Mouse (Mus musculus): ENCODE data around the gene Rtn2. TPM values are rescaled to one million over a fixed set of nuclear protein-coding genes. Genes with fewer than 3 reads are reported as not detected.

The Rtn2 gene
- total RNA-seq, 2 experiments from 2014 or later: 92.8 to 95.6 TPM

DNA sequence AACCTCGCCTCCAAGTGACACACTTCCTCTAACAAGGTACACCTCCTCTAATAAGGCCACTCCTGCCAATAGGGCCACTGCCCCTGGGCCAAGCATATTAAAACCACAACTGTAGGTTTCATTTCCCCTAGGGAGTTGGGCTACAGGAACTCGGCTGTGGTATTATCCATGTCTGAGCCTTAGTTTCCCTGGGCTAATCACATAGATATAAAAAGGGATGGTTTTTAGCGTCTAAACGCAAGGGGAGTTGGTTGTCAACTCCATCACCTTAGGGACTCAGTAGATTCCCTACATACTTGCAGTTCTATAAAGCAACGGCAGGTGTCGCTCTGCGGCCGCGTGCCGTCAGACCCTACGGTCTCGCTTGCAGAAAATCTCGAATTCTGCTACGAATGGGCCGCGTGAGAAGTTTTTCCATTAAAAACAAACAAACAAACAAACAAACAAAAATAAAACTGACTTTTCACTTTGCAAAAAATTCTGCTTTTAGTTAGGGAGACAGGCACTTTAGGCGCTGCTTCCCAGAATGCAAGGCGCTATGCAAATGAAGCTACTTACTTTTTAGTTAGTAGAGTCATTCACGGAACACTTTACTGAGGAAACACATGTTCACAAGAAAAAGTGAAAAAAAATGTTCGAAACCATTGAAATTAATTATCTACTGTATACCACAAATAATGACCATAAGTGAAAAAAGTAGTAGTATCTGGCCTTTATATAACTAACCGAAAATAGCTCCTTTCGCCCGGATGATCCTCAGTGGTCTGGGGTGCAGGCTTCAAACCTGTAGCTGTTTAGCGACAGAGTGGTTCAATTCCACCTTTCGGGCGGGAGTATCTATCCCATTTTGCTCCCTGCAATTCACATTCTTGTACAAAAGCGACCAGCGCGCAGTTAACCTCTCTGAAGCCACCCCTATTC, 18.3 kb downstream of the Rtn2 start:
- DNase-seq (ENCODE audit: low spot score in 2 of 2): peak in 1 of 2 experiments; percentile 89

DNA sequence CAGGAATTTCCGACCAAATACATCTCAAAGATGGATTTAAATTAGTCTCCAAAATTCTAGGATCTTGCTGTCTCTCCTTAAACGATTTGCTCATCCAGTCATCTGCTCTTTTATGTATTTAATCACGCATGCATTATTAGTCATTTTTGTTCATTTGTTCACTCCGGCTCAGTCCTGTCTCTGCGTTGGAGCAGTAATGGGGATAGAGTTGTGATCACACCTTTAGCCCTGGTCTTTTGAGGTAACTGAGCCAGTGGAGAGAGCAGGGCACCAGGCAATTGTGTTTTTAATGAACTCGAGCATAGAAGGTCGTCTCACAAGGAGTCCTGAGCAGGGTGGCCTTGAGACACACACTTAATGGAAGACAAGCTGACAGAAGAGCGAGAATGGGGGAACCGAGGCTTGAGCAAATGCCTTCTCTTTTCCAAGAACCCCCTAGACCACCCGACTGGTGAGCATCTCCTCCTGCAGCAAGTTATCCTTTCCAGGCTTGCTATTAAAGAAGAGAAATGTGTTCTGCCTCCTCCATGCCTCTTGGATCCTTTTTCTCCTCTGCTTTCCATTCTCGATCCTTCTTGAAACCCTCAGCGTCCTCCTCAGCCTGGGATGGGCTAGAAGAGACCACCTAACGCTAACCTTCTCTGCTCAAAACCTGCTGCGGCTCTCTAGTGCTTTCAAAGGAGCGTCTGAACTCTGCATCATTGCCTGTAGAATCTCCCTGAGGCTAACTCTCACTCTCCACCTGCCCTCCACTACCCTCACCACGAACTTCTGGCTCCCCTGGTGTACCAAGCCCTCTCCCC, 19.2 kb downstream of the Rtn2 start:
- DNase-seq (ENCODE audit: low spot score in 2 of 2): no peak

- no peak for DNase-seq (ENCODE audit: low spot score in 2 of 2)
Observed at GRCm38 (mm10) chr7:19302264-19303045, 20.0 kb downstream of the Rtn2 start.

DNA sequence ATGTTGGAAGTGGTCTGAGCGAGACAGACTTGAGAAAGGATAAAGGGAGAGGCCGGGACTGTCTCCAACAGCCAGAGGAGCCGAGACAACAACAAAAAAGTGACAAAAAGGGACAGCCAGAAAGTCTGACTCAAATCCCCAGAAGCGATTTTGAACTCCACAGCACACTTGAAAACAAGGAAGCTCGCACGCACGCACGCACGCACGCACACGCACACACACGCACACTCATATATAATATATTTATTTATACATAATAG, 20.6 kb downstream of the Rtn2 start:
- DNase-seq (ENCODE audit: low spot score in 2 of 2): no peak

- DNase-seq (ENCODE audit: low spot score in 2 of 2): peak in 1 of 2 experiments; percentile 71
Observed at GRCm38 (mm10) chr7:19303770-19304169, 21.3 kb downstream of the Rtn2 start.

GRCm38 (mm10) chr7:19304501-19305412, 22.3 kb downstream of the Rtn2 start:
- no peak for DNase-seq (ENCODE audit: low spot score in 2 of 2)

DNA sequence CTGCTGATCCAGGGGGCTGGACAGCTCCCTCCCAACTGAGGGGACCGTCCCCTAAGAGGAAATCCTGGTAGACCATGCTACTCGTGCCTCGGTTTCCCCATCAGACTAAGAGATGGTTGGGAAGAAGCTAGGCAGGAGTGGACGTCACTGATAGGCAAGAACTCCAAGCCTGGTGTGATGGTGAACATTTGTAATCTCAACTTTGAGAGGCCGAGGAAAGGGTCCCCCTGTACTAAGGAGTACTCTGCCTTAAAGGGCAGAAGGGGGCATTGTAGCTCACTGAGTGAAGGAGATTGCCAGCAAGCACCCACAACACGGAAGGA, 22.9 kb downstream of the Rtn2 start:
- DNase-seq (ENCODE audit: low spot score in 2 of 2): no peak

DNA sequence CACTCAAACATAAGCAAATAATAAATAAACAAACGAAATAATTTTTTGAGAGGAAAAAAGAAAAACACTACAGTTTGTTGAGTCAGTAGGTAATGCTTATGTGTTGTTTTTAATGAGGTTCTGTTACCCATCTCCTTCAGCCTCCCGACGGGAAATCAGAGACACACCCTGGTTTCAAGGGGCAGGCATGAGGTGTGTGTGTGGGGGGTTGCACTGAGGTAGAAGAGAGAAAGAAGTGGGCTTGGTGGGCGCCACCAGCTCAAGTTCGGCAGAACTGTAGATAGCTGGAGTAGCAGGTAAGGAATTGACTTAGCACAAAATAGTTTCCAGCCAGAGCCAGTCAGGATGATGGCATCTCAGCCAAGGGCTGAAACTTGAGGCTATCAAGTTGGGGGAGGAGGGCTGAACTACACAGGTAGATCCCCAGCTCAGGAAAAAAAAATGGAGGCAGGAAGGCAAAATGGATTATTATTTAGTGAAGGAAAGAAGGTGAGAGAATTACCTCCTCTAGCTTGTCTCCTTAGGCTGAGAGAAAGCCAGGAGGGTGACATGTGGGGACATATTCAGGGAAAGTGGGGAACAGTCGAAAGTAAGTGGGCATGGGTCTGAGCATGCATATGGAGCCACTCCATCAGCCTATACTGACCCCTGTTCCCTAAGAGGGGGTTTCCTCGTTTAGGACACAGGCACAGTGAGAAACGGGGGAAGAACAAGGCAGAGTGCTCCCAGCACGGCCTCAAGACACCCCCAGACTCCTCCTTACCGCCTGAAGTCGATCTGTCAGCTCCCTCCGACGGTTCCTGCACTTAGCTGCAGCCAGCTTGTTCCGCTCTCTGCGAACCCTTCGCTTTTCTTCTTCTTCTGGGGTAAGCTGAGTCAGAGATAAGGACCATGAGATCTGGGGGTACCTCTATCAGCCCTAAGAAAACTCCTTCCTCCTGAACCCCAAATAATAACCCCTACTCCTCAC, 23.7 kb downstream of the Rtn2 start:
- no peak for DNase-seq (ENCODE audit: low spot score in 2 of 2)

DNA sequence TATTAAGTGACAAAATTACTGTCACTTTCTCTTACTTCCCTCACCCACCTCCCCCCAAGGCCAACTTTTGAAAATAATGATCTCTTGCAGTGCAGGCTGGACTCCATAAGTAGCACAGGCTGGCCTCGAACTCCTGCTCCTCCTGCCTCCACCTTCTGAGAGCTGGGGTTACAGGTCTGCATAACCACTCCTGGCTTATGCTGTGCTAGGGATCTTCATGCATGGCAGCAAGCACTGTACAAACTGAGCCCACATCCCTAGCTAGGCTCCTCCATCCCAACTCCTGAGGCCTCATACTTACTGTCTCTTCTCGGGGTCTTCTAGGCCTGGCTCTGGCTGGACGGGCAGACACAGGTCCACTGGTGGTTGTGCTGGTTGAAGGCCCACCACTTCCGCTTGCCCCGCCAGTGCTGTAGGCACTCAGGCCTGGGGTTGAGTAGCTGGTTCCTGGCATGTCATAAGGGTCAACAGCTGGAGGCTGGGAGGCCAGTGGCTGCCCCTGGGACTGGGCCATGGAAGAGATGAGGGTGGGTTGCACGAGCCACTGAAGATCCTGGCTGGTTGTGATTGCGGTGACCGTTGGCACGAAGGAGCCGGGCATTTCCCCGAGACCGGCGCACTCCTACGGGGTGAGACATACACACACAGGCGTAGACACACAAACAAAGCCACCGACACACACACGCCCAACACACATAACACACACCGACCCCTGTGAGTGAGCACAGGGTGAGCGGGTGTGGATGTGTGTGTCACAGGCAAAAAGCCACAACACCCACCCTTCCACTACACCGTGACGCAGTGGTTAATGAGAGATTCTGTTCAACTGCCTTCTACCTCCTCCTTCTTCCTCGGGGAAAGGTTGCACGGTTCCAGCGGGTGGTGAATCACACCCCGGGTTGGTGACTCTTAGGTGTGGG, 24.7 kb downstream of the Rtn2 start:
- DNase-seq (ENCODE audit: low spot score in 2 of 2): no peak

DNA sequence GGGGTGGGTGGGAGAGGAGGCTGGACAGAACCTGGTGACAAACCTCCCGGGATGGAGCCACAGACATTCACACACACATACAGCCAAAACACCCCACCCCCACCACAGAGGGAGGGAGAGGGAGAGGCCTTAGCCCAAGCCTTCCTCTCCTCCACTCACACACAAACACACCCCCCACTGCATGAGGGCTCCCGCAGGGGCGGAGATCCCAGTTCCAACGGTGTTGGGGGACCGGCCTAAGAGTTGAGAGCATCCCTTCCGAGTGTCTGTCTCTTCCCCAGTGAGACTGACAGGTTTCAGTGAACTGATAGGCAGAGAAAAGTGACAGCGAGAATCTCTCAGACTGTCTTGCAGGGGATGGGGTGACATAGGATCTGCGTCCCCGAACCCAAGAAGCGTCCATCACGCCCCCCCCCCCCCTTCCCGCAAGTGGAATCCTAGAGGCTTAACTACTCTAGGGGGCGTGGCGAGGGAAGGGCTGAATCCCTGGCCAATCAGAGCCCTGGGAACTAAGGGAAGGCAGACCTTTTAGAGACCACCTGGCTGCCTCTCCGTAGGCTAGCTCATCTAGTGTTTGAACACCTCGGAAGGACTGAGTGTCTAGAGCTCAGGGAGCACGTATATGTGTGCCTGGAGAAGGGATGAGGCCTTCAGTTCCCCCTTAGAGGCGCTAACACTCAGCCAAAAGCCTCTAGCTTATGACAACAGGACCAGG, 25.5 kb downstream of the Rtn2 start:
- peak; percentile 67 to 85 for DNase-seq (ENCODE audit: low spot score in 2 of 2)

- DNase-seq (ENCODE audit: low spot score in 2 of 2): peak; percentile 97 to 98
Observed at GRCm38 (mm10) chr7:19308454-19309277, 26.2 kb downstream of the Rtn2 start.

GRCm38 (mm10) chr7:19309278-19309883, 27.0 kb downstream of the Rtn2 start:
- no peak for DNase-seq (ENCODE audit: low spot score in 2 of 2)

DNA sequence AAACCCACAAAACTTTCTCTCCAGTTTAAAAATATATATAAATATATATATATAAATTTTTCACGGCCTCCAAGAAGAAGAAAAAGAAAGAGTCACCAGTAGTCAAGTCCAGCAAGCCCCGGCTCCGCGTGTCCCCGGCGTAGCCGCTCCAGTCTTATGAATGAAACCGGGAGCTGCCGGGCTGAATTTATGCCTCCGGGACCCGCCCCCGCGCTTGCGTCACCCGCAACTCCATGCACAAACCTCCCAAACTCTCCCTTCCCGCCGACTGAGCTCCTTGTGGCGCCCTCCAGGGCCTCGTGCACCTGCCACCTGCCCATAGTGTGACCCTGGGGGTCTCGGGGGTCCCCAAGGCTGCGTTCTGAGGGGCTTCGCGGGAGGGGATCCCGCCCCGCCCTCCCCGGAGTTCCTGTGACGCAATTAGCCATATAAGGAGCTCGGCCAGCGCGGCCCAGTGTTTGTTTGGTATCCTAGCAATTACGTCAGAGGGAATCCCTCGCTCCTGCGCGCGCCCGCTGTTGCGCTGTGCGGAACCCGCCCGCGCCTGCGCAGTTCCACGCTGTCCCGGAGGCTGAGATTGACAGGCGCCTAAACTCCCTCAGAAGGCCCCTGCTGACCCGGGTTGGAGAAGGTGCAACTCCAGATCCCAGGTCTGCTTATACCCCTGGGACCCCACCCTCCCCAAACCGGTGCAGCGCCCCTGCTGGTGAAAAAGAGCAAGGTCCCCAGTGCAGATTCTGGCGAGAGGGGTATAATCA, 27.6 kb downstream of the Rtn2 start, which contains the start of gene Fosb:
Gene Fosb, minus strand, starts transcription at position 168 of the 758 bp plus-strand sequence.
- DNase-seq (ENCODE audit: low spot score in 2 of 2): peak; percentile 93 to 98

- DNase-seq (ENCODE audit: low spot score in 2 of 2): no peak
Observed at GRCm38 (mm10) chr7:19311991-19312390, 29.6 kb downstream of the Rtn2 start.

GRCm38 (mm10) chr7:19314033-19314432, 31.6 kb downstream of the Rtn2 start:
- no peak for DNase-seq (ENCODE audit: low spot score in 2 of 2)

All from layer of hippocampus, adult 18-20 months (tissue).